ENCODE assay signal across 16 mouse cellular contexts in genomic region chr6:40818237-40818902, GRCm38 (mm10).
DNase-seq lines count a peak whose midpoint lies in the region; ATAC-seq and TF ChIP-seq lines count a peak whose summit lies in the region.
"Had no signal": no experiment of that assay in that cellular context is flagged by ENCODE, and none has a peak within 500 bp of the region (broad histone marks: within the 10 kb centered on the region; RNA-seq: fewer than 3 reads in every experiment).

No protein-coding gene starts in this region.

- TF ChIP-seq CTCF in CH12.LX (conservative IDR thresholded peaks at IDR 0.05 in 1 of 2, IDR thresholded peaks at IDR 0.05 in 1 of 2; ENCODE audit: low read depth in 2 of 2, low read length in 2 of 2) = no peak
- no peak for TF ChIP-seq CTCF in stomach, postnatal 0 days (IDR thresholded peaks at IDR 0.05; ENCODE audit: low read depth)

- H3K4me1 ChIP-seq in CH12.LX (ENCODE audit: control insufficient read depth in 1 of 2, insufficient read depth in 2 of 2) = peaks cover 0 to 6% of the 10 kb centered on the region in 2 experiments; a peak in 2 of 4 replicates
- H3K4me1 ChIP-seq in midbrain, embryonic 14.5 days (ENCODE audit: control insufficient read depth, insufficient read depth, low read length) = no peaks in the 10 kb centered on the region
- H3K4me1 ChIP-seq in stomach, postnatal 0 days (replicated peaks; ENCODE audit: control insufficient read depth, insufficient read depth) = no peaks in the 10 kb centered on the region
- no peaks in the 10 kb centered on the region for H3K4me1 ChIP-seq in midbrain, embryonic 16.5 days (ENCODE audit: control insufficient read depth, insufficient read depth, low read length)
- H3K4me1 ChIP-seq: kidney, embryonic 15.5 days had no signal

- 88% methylated on average over 5 of the region's 5 CpGs for WGBS in midbrain, embryonic 14.5 days
- WGBS in stomach, postnatal 0 days = 80% methylated on average over 5 of the region's 5 CpGs
- WGBS in midbrain, embryonic 16.5 days = 80% methylated on average over 5 of the region's 5 CpGs

- no peaks in the 10 kb centered on the region for H3K36me3 ChIP-seq in CH12.LX (replicated peaks in 1 of 2; ENCODE audit: control insufficient read depth in 1 of 2, insufficient read depth in 1 of 2, low read length in 1 of 2)
- H3K36me3 ChIP-seq in midbrain, embryonic 14.5 days (ENCODE audit: control insufficient read depth, insufficient read depth, low read length) = no peaks in the 10 kb centered on the region
- no peaks in the 10 kb centered on the region for H3K36me3 ChIP-seq in stomach, postnatal 0 days (ENCODE audit: control insufficient read depth, insufficient read depth, low read length)
- H3K36me3 ChIP-seq in midbrain, embryonic 16.5 days (ENCODE audit: control insufficient read depth, insufficient read depth, low read length) = no peaks in the 10 kb centered on the region
- H3K36me3 ChIP-seq: kidney, embryonic 15.5 days had no signal

- no peak overlapping the region for H3K27ac ChIP-seq in CH12.LX (ENCODE audit: insufficient read depth, low read depth)
- H3K27ac ChIP-seq in midbrain, embryonic 14.5 days (replicated peaks; ENCODE audit: low read depth, low read length) = no peak overlapping the region
- no peak overlapping the region for H3K27ac ChIP-seq in stomach, postnatal 0 days (replicated peaks)
- H3K27ac ChIP-seq in midbrain, embryonic 16.5 days (ENCODE audit: low read length) = no peak overlapping the region
- H3K27ac ChIP-seq: heart, adult 2 months; kidney, embryonic 15.5 days had no signal

- no peak for TF ChIP-seq POLR2A in CH12.LX (IDR thresholded peaks at IDR 0.05; ENCODE audit: low read depth, low read length)

- dilution Hi-C loops in CH12.LX (cut with MboI; ENCODE audit: extremely low pct_ligation_motif_present, extremely low pct_unique_long_range_greater_than_20kb, low sequenced_read_pairs) = no loop called here

- TF ChIP-seq RAD21 in CH12.LX (IDR thresholded peaks at IDR 0.05; ENCODE audit: low read depth, low read length) = no peak

- DNase-seq in 3T3-L1 (ENCODE audit: low read depth, low spot score) (peak; percentile 73), CH12.LX (ENCODE audit: extremely low read depth) (peak; percentile 59)
- DNase-seq in midbrain, embryonic 14.5 days = no peak
- DNase-seq in stomach, postnatal 0 days (ENCODE audit: low spot score) = no peak
- DNase-seq in testis, postnatal 10 days (ENCODE audit: low spot score) = no peak
- DNase-seq: adrenal gland, postnatal 10 days; cerebellum, adult 9-10 months; embryo, embryonic 11 days; heart, adult 2 months; lung, embryonic 14.5 days had no signal

- peak; percentile 44; the same call in 1 of the 2 replicates for TF ChIP-seq EP300 in CH12.LX (IDR thresholded peaks at IDR 0.05; ENCODE audit: low read length)
- TF ChIP-seq EP300 in stomach, postnatal 0 days (optimal IDR thresholded peaks at IDR 0.05) = no peak

- no peaks in the 10 kb centered on the region for H3K27me3 ChIP-seq in CH12.LX (replicated peaks)
- no peaks in the 10 kb centered on the region for H3K27me3 ChIP-seq in midbrain, embryonic 14.5 days (ENCODE audit: control insufficient read depth, insufficient read depth, low read length)
- no peaks in the 10 kb centered on the region for H3K27me3 ChIP-seq in stomach, postnatal 0 days (ENCODE audit: control insufficient read depth, insufficient read depth, low read length)
- no peaks in the 10 kb centered on the region for H3K27me3 ChIP-seq in midbrain, embryonic 16.5 days (ENCODE audit: control insufficient read depth, insufficient read depth, low read depth, low read length)
- H3K27me3 ChIP-seq: kidney, embryonic 15.5 days had no signal

- H3K79me2 ChIP-seq in CH12.LX (replicated peaks; ENCODE audit: control insufficient read depth, extremely low read depth, insufficient read depth, poor library complexity, severe bottlenecking) = no peaks in the 10 kb centered on the region

- H3K4me2 ChIP-seq in CH12.LX (ENCODE audit: insufficient read depth, low read depth, poor library complexity, severe bottlenecking) = peak overlapping the region; percentile 91
- no peak overlapping the region for H3K4me2 ChIP-seq in midbrain, embryonic 14.5 days (ENCODE audit: low read length)
- no peak overlapping the region for H3K4me2 ChIP-seq in stomach, postnatal 0 days (replicated peaks; ENCODE audit: low read depth)
- H3K4me2 ChIP-seq in midbrain, embryonic 16.5 days (ENCODE audit: low read length) = no peak overlapping the region
- H3K4me2 ChIP-seq: kidney, embryonic 15.5 days; lung, embryonic 14.5 days had no signal

- no peaks in the 10 kb centered on the region for H3K9me3 ChIP-seq in CH12.LX (replicated peaks; ENCODE audit: low read length)
- H3K9me3 ChIP-seq in midbrain, embryonic 14.5 days (ENCODE audit: control insufficient read depth, low read length) = no peaks in the 10 kb centered on the region
- H3K9me3 ChIP-seq in stomach, postnatal 0 days (ENCODE audit: control insufficient read depth, low read length) = no peaks in the 10 kb centered on the region
- H3K9me3 ChIP-seq in midbrain, embryonic 16.5 days (replicated peaks; ENCODE audit: control insufficient read depth, low read length, poor library complexity, severe bottlenecking) = no peaks in the 10 kb centered on the region
- H3K9me3 ChIP-seq: kidney, embryonic 15.5 days had no signal

- no peak overlapping the region; the same call in 1 of the 2 replicates for H3K9ac ChIP-seq in CH12.LX (ENCODE audit: insufficient read depth, low read depth)
- no peak overlapping the region for H3K9ac ChIP-seq in midbrain, embryonic 14.5 days (replicated peaks; ENCODE audit: low read length)
- H3K9ac ChIP-seq in stomach, postnatal 0 days (ENCODE audit: low read length) = no peak overlapping the region
- no peak overlapping the region for H3K9ac ChIP-seq in midbrain, embryonic 16.5 days (ENCODE audit: low read depth, low read length)
- H3K9ac ChIP-seq: kidney, embryonic 15.5 days; lung, embryonic 14.5 days had no signal

- no peak overlapping the region for H3K4me3 ChIP-seq in CH12.LX (replicated peaks in 1 of 3; ENCODE audit: low read depth in 2 of 3, low read length in 2 of 3, poor library complexity in 1 of 3)
- H3K4me3 ChIP-seq in midbrain, embryonic 14.5 days (replicated peaks; ENCODE audit: low read depth, low read length) = no peak overlapping the region
- H3K4me3 ChIP-seq in stomach, postnatal 0 days (ENCODE audit: low read depth, low read length) = no peak overlapping the region
- H3K4me3 ChIP-seq in midbrain, embryonic 16.5 days (ENCODE audit: low read depth, low read length) = no peak overlapping the region
- H3K4me3 ChIP-seq: heart, adult 2 months; kidney, embryonic 15.5 days had no signal

- ATAC-seq in granulocyte monocyte progenitor cell, adult 5-6 weeks (replicated peaks; ENCODE audit: poor library complexity, severe bottlenecking) = peak; percentile 97
- peak; percentile 98 for ATAC-seq in megakaryocyte, adult 5-6 weeks (ENCODE audit: poor library complexity, severe bottlenecking)
- no peak for ATAC-seq in midbrain, embryonic 14.5 days (ENCODE audit: low FRiP score, low TSS enrichment)
- ATAC-seq in stomach, postnatal 0 days (ENCODE audit: low FRiP score, low TSS enrichment) = no peak
- no peak for ATAC-seq in midbrain, embryonic 16.5 days
- ATAC-seq: forebrain, embryonic 14.5 days; hindbrain, embryonic 16.5 days had no signal

- in situ Hi-C loops in CH12.LX (cut with MboI; ENCODE audit: low pct_ligation_motif_present, low pct_unique_long_range_greater_than_20kb, low sequenced_read_pairs) = no loop called here

TF ChIP-seq in CH12.LX, 34 proteins besides CTCF, POLR2A, EP300 and RAD21:
- TF ChIP-seq JUND (conservative IDR thresholded peaks at IDR 0.05; ENCODE audit: low read depth, low read length) = 0 out of 2 replicates have a peak, but pooled peaks have one; percentile 10
- no peak for TF ChIP-seq SIN3A (IDR thresholded peaks at IDR 0.05; ENCODE audit: low read length)
- TF ChIP-seq IRF4 (IDR thresholded peaks at IDR 0.05; ENCODE audit: low read depth, low read length) = peak; percentile 69
- TF ChIP-seq MEF2A (IDR thresholded peaks at IDR 0.05; ENCODE audit: borderline replicate concordance, low read depth, low read length) = no peak
- no peak for TF ChIP-seq TCF12 (IDR thresholded peaks at IDR 0.05; ENCODE audit: low read depth, low read length)

Comparison
In these comparisons a context has a peak if more than half of its experiments do, and no peak if none do; other contexts are left out.
1. DNase-seq: peak in 3T3-L1 (single experiment) and CH12.LX (single experiment); none in midbrain, embryonic 14.5 days (single experiment), stomach, postnatal 0 days (single experiment) and testis, postnatal 10 days (single experiment).
2. ATAC-seq: peak in granulocyte monocyte progenitor cell, adult 5-6 weeks (single experiment) and megakaryocyte, adult 5-6 weeks (single experiment); none in midbrain, embryonic 14.5 days (single experiment), stomach, postnatal 0 days (single experiment) and midbrain, embryonic 16.5 days (single experiment).